Mouse (Mus musculus): ENCODE measurements around the gene Pef1.
A peak's percentile ranks its signal among the peaks of the same experiment; 100 is the strongest.

Pef1 gene

GRCm38 (mm10) chr4:130141786-130142185, 39.4 kb downstream of the Pef1 start:
- no peak for DNase-seq

- DNase-seq = no peak
Measured at GRCm38 (mm10) chr4:130148405-130148804, 46.0 kb downstream of the Pef1 start.

GRCm38 (mm10) chr4:130154250-130154649, 51.9 kb downstream of the Pef1 start:
- DNase-seq = no peak

GRCm38 (mm10) chr4:130156812-130157371, 54.5 kb downstream of the Pef1 start:
- DNase-seq = no peak

- DNase-seq = no peak
Measured at GRCm38 (mm10) chr4:130161349-130161748, 59.0 kb downstream of the Pef1 start.

- DNase-seq = peak; percentile 75
Measured at GRCm38 (mm10) chr4:130163391-130163861, 61.1 kb downstream of the Pef1 start.

GRCm38 (mm10) chr4:130164121-130164520, 61.8 kb downstream of the Pef1 start:
- no peak for DNase-seq

GRCm38 (mm10) chr4:130166061-130166460, 63.7 kb downstream of the Pef1 start:
- DNase-seq = no peak

GRCm38 (mm10) chr4:130166592-130166991, 64.2 kb downstream of the Pef1 start:
- peak; percentile 22 for DNase-seq

- DNase-seq = peak; percentile 31
Measured at GRCm38 (mm10) chr4:130167321-130167720, 65.0 kb downstream of the Pef1 start.

- DNase-seq = peak; percentile 35
Measured at GRCm38 (mm10) chr4:130167814-130168213, 65.5 kb downstream of the Pef1 start.

- peak; percentile 94 for DNase-seq
Measured at GRCm38 (mm10) chr4:130168280-130169183, 66.2 kb downstream of the Pef1 start.

- DNase-seq = peak; percentile 80
Measured at GRCm38 (mm10) chr4:130169411-130169971, 67.1 kb downstream of the Pef1 start.

GRCm38 (mm10) chr4:130170362-130170761, 68.0 kb downstream of the Pef1 start:
- no peak for DNase-seq

- peak; percentile 95 for DNase-seq
Measured at GRCm38 (mm10) chr4:130171951-130172765, 69.8 kb downstream of the Pef1 start.

GRCm38 (mm10) chr4:130173060-130173822, 70.9 kb downstream of the Pef1 start:
- peak; percentile 55 for DNase-seq

GRCm38 (mm10) chr4:130173911-130174311, 71.6 kb downstream of the Pef1 start:
- DNase-seq = peak; percentile 49

GRCm38 (mm10) chr4:130174335-130175031, 72.1 kb downstream of the Pef1 start:
- DNase-seq = peak; percentile 90

- peak; percentile 75 for DNase-seq
Measured at GRCm38 (mm10) chr4:130175072-130175711, 72.8 kb downstream of the Pef1 start, which contains the start of gene Tinagl1. Gene Tinagl1 (minus strand): TSS chr4:130175122.

GRCm38 (mm10) chr4:130176156-130176720, 73.9 kb downstream of the Pef1 start:
- no peak for DNase-seq

Data from kidney, adult 11 months (tissue).